Mouse (Mus musculus): ENCODE data around the gene Orai1. TPM values are rescaled to one million over a fixed set of nuclear protein-coding genes. Genes with fewer than 3 reads are reported as not detected.
"Not testable (repeated sequence)": the region's sequence is repeated elsewhere in the genome, so short reads cannot be mapped to it uniquely, and the experiment has no call there.

Gene Orai1
- 10 to 100 TPM; 46.2 to 53.8 TPM for total RNA-seq (2021)
- long read RNA-seq, experiment 1, transcript Orai1-202 (2 exons, 1,875 nt), result major isoform, 71 of 78 reads
- long read RNA-seq, experiment 1, partial matches to known transcripts, result 1 of 78 reads
- long read RNA-seq, experiment 1, other reads (novel, unspliced or antisense), result 4 of 78 reads
- long read RNA-seq, experiment 2, transcript Orai1-202 (2 exons, 1,875 nt), result major isoform, 75 of 83 reads
- long read RNA-seq, experiment 2, partial matches to known transcripts, result 3 of 83 reads
- long read RNA-seq, experiment 2, other reads (novel, unspliced or antisense), result 3 of 83 reads

DNA sequence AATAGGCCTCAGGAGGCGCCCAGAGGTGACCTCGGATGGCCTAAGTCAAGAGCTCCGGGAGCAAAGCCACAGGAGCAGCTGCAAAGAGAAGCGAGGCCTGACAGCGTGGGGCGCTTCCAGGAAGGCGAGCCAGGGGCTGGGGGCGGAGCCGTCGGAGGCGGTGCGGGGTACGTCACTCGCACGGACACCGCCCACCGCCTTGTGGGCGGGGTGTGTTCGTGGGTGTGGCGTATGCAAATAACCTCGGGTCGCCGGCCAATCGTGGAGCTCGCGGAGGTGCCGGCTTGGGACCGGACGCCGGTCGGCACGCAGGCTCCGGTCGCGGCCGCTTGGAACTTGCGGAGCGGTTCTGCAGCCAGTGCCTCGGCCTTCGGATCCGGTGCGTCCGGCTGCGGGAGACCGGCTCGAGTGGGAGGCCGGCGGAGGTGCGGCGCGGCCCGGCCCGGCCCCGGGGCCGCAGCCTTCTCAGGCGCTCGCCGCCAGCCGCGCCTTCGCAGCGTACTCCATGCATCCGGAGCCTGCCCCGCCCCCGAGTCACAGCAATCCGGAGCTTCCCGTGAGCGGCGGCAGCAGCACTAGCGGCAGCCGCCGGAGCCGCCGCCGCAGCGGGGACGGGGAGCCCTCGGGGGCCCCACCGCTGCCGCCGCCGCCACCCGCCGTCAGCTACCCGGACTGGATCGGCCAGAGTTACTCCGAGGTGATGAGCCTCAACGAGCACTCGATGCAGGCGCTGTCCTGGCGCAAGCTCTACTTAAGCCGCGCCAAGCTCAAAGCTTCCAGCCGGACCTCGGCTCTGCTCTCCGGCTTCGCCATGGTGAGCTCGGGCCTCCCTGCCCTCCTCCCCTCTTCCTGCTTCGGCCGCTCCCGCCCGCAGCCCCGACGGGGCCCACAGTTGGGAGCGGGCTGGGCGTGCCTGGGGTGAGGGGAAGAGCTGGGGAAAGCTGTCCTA lies at the start of gene Orai1:
Gene Orai1, plus strand, starts transcription at position 322 of the 949 bp plus-strand sequence.
- DNase-seq (ENCODE audit: low spot score in 2 of 2), result peak; percentile 99

GRCm38 (mm10) chr5:122965427-122965826 lies 49.4 kb upstream of the Orai1 start:
- DNase-seq (ENCODE audit: low spot score in 2 of 2), result no peak

- DNase-seq (ENCODE audit: low spot score in 2 of 2), result peak; percentile 57 to 79
These were observed 46.6 kb upstream of the Orai1 start for GRCm38 (mm10) chr5:122968322-122968721.

DNA sequence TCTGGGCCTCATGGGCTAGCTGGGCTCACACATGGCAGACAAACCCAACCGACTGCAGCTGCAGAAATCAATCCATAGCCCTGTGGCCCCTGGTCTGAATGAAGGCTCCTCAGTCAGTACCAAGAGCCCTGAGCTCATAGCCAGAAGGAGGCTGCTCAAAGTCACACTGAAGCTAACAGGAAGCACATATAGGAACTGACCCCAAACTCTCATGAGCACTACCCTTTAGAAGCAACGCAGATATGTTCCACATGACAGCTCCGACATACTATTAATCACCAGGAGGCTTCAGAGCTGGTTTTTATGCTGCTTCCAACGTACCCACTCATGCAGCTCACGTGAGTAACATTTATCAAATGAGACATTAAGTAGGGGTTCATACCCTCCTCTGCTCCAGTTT lies 44.8 kb upstream of the Orai1 start:
- DNase-seq (ENCODE audit: low spot score in 2 of 2), result no peak

- DNase-seq (ENCODE audit: low spot score in 2 of 2), result no peak
These were observed 43.4 kb upstream of the Orai1 start for GRCm38 (mm10) chr5:122971438-122971837.

DNA sequence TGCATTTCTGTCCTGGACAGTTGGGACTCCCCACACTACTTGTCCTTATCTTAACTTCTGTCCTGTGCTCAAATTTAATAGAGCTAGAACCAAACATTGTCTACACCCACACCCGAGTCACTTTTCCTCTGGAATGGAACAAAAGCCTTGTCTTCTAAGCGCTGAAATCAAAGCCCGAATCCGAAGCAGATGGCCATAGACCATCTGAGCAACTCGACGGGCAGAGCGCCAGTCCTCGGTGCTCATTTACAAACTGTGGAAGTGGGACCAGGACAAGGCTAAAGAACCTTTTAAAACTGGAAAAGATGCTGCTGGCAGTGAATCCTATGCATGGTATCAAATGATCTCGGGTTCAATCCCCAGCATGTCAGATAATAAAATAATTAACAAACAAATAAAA lies 42.8 kb upstream of the Orai1 start:
- DNase-seq (ENCODE audit: low spot score in 2 of 2), result no peak

GRCm38 (mm10) chr5:122974701-122975100 lies 40.2 kb upstream of the Orai1 start:
- not testable (repeated sequence) for DNase-seq (ENCODE audit: low spot score in 2 of 2)

DNA sequence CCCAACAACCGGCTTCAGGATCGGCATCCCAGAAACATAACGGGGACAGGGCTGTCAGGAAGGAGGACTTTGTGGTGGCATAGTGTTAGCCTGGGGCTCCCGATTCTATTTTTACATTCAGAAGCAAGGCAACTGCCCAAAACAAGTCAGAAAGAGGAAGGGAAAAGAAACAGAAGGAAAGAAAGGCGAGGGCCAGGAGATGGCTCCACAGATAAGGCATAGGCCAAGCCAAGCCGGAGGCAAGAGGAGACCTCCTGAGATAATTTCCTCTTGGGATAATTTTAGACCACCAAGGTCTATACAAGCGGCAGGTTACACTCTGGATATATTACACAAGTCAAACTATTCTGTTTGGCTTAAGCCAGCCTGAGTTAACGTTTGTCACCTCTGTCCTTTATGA lies 35.9 kb upstream of the Orai1 start:
- DNase-seq (ENCODE audit: low spot score in 2 of 2), result no peak

GRCm38 (mm10) chr5:122984483-122984882 lies 30.4 kb upstream of the Orai1 start:
- DNase-seq (ENCODE audit: low spot score in 2 of 2), result no peak

GRCm38 (mm10) chr5:122985276-122985675 lies 29.6 kb upstream of the Orai1 start:
- no peak for DNase-seq (ENCODE audit: low spot score in 2 of 2)

- no peak for DNase-seq (ENCODE audit: low spot score in 2 of 2)
These were observed 28.8 kb upstream of the Orai1 start for GRCm38 (mm10) chr5:122986091-122986493.

GRCm38 (mm10) chr5:122987211-122988020 lies 27.5 kb upstream of the Orai1 start:
- peak in 1 of 2 experiments; percentile 33 for DNase-seq (ENCODE audit: low spot score in 2 of 2)

DNA sequence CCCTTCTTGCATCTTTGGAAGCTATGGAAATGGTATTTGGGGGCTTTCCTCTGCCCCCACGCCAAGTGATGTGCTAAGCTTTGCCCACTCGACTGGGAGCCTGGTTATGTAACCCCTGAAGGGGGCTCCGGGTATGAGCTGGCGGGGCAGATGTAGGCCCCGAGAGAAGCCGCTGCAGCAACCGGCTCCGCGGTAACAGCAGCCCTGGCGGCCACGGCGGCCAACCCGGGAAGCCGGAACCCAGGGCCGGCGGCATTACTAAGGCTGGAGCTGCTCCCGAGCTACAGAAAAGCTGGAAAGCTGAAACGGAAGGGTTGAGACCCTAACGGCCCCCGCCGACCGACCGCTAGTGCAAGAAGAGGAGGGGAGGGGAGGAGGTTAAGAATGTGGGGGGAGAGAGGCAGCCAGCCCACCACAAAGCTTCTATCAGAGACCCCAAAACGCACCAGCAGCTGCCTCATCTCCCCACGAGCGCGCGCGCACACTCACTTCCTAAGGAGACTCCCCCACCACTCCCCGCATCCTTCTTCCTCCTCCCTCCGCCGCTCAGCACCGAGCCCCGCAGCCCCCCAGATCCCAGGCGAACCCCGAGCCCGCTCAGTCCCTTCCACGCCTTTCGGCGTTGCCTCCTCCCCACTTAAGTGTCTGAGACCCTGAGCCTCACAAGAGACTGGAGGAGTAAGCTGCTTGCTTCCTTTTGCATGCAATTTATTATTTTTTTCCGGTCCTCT lies 26.7 kb upstream of the Orai1 start:
- peak; percentile 44 to 55 for DNase-seq (ENCODE audit: low spot score in 2 of 2)

GRCm38 (mm10) chr5:122989001-122989525 lies 25.8 kb upstream of the Orai1 start:
- DNase-seq (ENCODE audit: low spot score in 2 of 2), result peak; percentile 63 to 79

DNA sequence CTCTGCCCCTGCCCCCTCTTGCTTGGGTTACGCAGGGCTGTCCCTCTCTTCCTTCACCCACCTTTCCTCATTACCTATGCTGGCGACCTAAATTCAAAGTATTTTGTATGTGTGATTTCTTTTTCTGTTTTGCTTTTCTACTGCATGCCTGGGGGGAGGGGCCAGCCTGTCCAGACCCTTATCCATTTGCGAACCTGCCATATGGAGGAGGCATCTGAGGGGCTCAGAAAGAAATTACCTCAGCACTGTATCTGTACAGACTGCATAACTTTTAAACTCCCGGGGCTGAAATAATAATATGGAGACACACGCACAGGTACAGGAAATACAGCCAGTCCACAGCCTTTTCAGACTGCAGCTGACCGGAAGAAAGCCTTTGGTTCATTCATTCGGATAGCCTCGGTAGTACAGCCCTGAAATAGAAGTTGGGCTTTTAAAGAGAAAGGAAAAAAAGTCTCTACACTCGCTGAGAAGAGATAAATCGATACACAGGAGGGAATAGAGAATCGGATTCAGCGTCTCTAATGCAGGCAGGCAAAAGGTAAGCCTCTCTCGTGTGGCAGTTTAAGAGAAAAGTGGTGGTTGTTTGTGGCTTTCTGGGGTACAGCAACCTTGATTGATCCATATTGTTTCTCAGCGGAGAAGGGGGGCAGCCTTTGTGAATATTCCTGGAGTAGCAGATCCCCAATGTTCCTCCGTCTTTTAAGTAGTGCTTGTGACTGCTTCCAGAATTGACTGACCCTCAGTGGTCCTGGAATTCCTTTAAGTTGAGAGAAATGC lies 25.1 kb upstream of the Orai1 start, which contains the start of gene Kdm2b:
Gene Kdm2b, minus strand, starts transcription at position 273 of the 780 bp plus-strand sequence.
- no peak for DNase-seq (ENCODE audit: low spot score in 2 of 2)

GRCm38 (mm10) chr5:122990411-122991160 lies 24.3 kb upstream of the Orai1 start:
- no peak for DNase-seq (ENCODE audit: low spot score in 2 of 2)

- DNase-seq (ENCODE audit: low spot score in 2 of 2), result no peak
These were observed 23.4 kb upstream of the Orai1 start for GRCm38 (mm10) chr5:122991350-122992004.

- DNase-seq (ENCODE audit: low spot score in 2 of 2), result no peak
These were observed 21.1 kb upstream of the Orai1 start for GRCm38 (mm10) chr5:122993811-122994210.
